Mouse (Mus musculus): ENCODE data around the gene Pth1r. TPM values are rescaled to one million over a fixed set of nuclear protein-coding genes. Genes with fewer than 3 reads are reported as not detected.

The Pth1r gene
- polyA plus RNA-seq, 1 experiment: 11.0 TPM

GRCm38 (mm10) chr9:110722060-110722459 is 24.9 kb downstream of the Pth1r start:
- Histone ChIP-seq H3K4me1 (ENCODE audit: control insufficient read depth, insufficient read depth, insufficient read length) (peaks cover 4% of the 10 kb centered on the region), H3K36me3 (ENCODE audit: control insufficient read depth, insufficient read depth, low read length) (no peaks in the 10 kb centered on the region), H3K4me3 (ENCODE audit: extremely low read depth, insufficient read depth, insufficient read length) (no peak overlapping the region), H3K27ac (ENCODE audit: insufficient read depth, low read length) (no peak overlapping the region), H3K27me3 (ENCODE audit: control insufficient read depth, insufficient read depth, low read length) (no peaks in the 10 kb centered on the region; the same call in 1 of the 2 replicates)
- WGBS: 86% methylated on average over 10 of the region's 10 CpGs
- no peak for DNase-seq (ENCODE audit: low read depth in 1 of 2, low spot score in 2 of 2)
- TF ChIP-seq POLR2A (IDR thresholded peaks at IDR 0.05; ENCODE audit: low read depth, low read length) (no peak), CTCF (IDR thresholded peaks at IDR 0.05; ENCODE audit: extremely low read depth, insufficient read depth, insufficient read length, insufficient replicate concordance) (no peak)

GRCm38 (mm10) chr9:110719977-110720376 is 27.0 kb downstream of the Pth1r start:
- no peaks in the 10 kb centered on the region for H3K4me1 ChIP-seq (ENCODE audit: control insufficient read depth, insufficient read depth, insufficient read length)
- H3K27me3 ChIP-seq (ENCODE audit: control insufficient read depth, insufficient read depth, low read length): no peaks in the 10 kb centered on the region
- H3K4me3 ChIP-seq (ENCODE audit: extremely low read depth, insufficient read depth, insufficient read length): no peak overlapping the region
- no peak overlapping the region for H3K27ac ChIP-seq (ENCODE audit: insufficient read depth, low read length)
- peaks cover 2% of the 10 kb centered on the region; the same call in 1 of the 2 replicates for H3K36me3 ChIP-seq (ENCODE audit: control insufficient read depth, insufficient read depth, low read length)
- 83% methylated on average over 5 of the region's 5 CpGs for WGBS
- no peak for DNase-seq (ENCODE audit: low read depth in 1 of 2, low spot score in 2 of 2)
- TF ChIP-seq POLR2A (IDR thresholded peaks at IDR 0.05; ENCODE audit: low read depth, low read length): no peak
- no peak for TF ChIP-seq CTCF (IDR thresholded peaks at IDR 0.05; ENCODE audit: extremely low read depth, insufficient read depth, insufficient read length, insufficient replicate concordance)

GRCm38 (mm10) chr9:110718810-110719209 is 28.1 kb downstream of the Pth1r start:
- TF ChIP-seq POLR2A (IDR thresholded peaks at IDR 0.05; ENCODE audit: low read depth, low read length) (no peak), CTCF (IDR thresholded peaks at IDR 0.05; ENCODE audit: extremely low read depth, insufficient read depth, insufficient read length, insufficient replicate concordance) (no peak)
- Histone ChIP-seq H3K4me1 (ENCODE audit: control insufficient read depth, insufficient read depth, insufficient read length) (no peaks in the 10 kb centered on the region), H3K4me3 (ENCODE audit: extremely low read depth, insufficient read depth, insufficient read length) (no peak overlapping the region), H3K27ac (ENCODE audit: insufficient read depth, low read length) (no peak overlapping the region), H3K36me3 (ENCODE audit: control insufficient read depth, insufficient read depth, low read length) (peaks cover 2% of the 10 kb centered on the region; the same call in 1 of the 2 replicates), H3K27me3 (ENCODE audit: control insufficient read depth, insufficient read depth, low read length) (no peaks in the 10 kb centered on the region)
- DNase-seq (ENCODE audit: low read depth in 1 of 2, low spot score in 2 of 2): no peak
- 90% methylated on average over 3 of the region's 3 CpGs for WGBS

GRCm38 (mm10) chr9:110718071-110718470 is 28.9 kb downstream of the Pth1r start:
- WGBS: 87% methylated on average over 6 of the region's 6 CpGs
- peaks cover 2% of the 10 kb centered on the region; the same call in 1 of the 2 replicates for H3K36me3 ChIP-seq (ENCODE audit: control insufficient read depth, insufficient read depth, low read length)

GRCm38 (mm10) chr9:110716775-110717174 is 30.2 kb downstream of the Pth1r start:
- peak in 1 of 2 experiments; percentile 38 for DNase-seq (ENCODE audit: low read depth in 1 of 2, low spot score in 2 of 2)
- 31% methylated on average over 4 of the region's 4 CpGs for WGBS
- TF ChIP-seq POLR2A (IDR thresholded peaks at IDR 0.05; ENCODE audit: low read depth, low read length) (no peak), CTCF (IDR thresholded peaks at IDR 0.05; ENCODE audit: extremely low read depth, insufficient read depth, insufficient read length, insufficient replicate concordance) (peak; percentile 55; the same call in 1 of the 2 replicates)
- H3K36me3 ChIP-seq (ENCODE audit: control insufficient read depth, insufficient read depth, low read length): peaks cover 5% of the 10 kb centered on the region
- H3K27ac ChIP-seq (ENCODE audit: insufficient read depth, low read length): no peak overlapping the region
- no peak overlapping the region for H3K4me3 ChIP-seq (ENCODE audit: extremely low read depth, insufficient read depth, insufficient read length)
- H3K27me3 ChIP-seq (ENCODE audit: control insufficient read depth, insufficient read depth, low read length): no peaks in the 10 kb centered on the region
- no peaks in the 10 kb centered on the region for H3K4me1 ChIP-seq (ENCODE audit: control insufficient read depth, insufficient read depth, insufficient read length)

More at GRCm38 (mm10) chr9:110718071-110718470, 28.9 kb downstream of the Pth1r start:
- Histone ChIP-seq H3K27ac (ENCODE audit: insufficient read depth, low read length) (no peak overlapping the region), H3K4me3 (ENCODE audit: extremely low read depth, insufficient read depth, insufficient read length) (no peak overlapping the region), H3K4me1 (ENCODE audit: control insufficient read depth, insufficient read depth, insufficient read length) (no peaks in the 10 kb centered on the region), H3K27me3 (ENCODE audit: control insufficient read depth, insufficient read depth, low read length) (no peaks in the 10 kb centered on the region)
- DNase-seq (ENCODE audit: low read depth in 1 of 2, low spot score in 2 of 2): no peak
- no peak for TF ChIP-seq CTCF (IDR thresholded peaks at IDR 0.05; ENCODE audit: extremely low read depth, insufficient read depth, insufficient read length, insufficient replicate concordance)
- TF ChIP-seq POLR2A (IDR thresholded peaks at IDR 0.05; ENCODE audit: low read depth, low read length): no peak

- no peak overlapping the region for H3K27ac ChIP-seq (ENCODE audit: insufficient read depth, low read length)
- DNase-seq (ENCODE audit: low read depth in 1 of 2, low spot score in 2 of 2): no peak
- no peak overlapping the region for H3K4me3 ChIP-seq (ENCODE audit: extremely low read depth, insufficient read depth, insufficient read length)
- H3K4me1 ChIP-seq (ENCODE audit: control insufficient read depth, insufficient read depth, insufficient read length): peaks cover 4% of the 10 kb centered on the region; the same call in 1 of the 2 replicates
- peaks cover 11% of the 10 kb centered on the region for H3K36me3 ChIP-seq (ENCODE audit: control insufficient read depth, insufficient read depth, low read length)
- H3K27me3 ChIP-seq (ENCODE audit: control insufficient read depth, insufficient read depth, low read length): no peaks in the 10 kb centered on the region
- TF ChIP-seq CTCF (IDR thresholded peaks at IDR 0.05; ENCODE audit: extremely low read depth, insufficient read depth, insufficient read length, insufficient replicate concordance): no peak
- TF ChIP-seq POLR2A (IDR thresholded peaks at IDR 0.05; ENCODE audit: low read depth, low read length): no peak
- 68% methylated on average over 1 of the region's 1 CpGs for WGBS
These were observed 31.5 kb downstream of the Pth1r start for GRCm38 (mm10) chr9:110715426-110715825.

GRCm38 (mm10) chr9:110713389-110713788 is 33.6 kb downstream of the Pth1r start:
- no peak overlapping the region for H3K4me3 ChIP-seq (ENCODE audit: extremely low read depth, insufficient read depth, insufficient read length)
- DNase-seq (ENCODE audit: low read depth in 1 of 2, low spot score in 2 of 2): no peak
- peaks cover 13% of the 10 kb centered on the region for H3K36me3 ChIP-seq (ENCODE audit: control insufficient read depth, insufficient read depth, low read length)
- 86% methylated on average over 1 of the region's 1 CpGs for WGBS
- no peaks in the 10 kb centered on the region for H3K27me3 ChIP-seq (ENCODE audit: control insufficient read depth, insufficient read depth, low read length)
- H3K4me1 ChIP-seq (ENCODE audit: control insufficient read depth, insufficient read depth, insufficient read length): peaks cover 10% of the 10 kb centered on the region; the same call in 1 of the 2 replicates
- no peak overlapping the region for H3K27ac ChIP-seq (ENCODE audit: insufficient read depth, low read length)
- TF ChIP-seq POLR2A (IDR thresholded peaks at IDR 0.05; ENCODE audit: low read depth, low read length) (no peak), CTCF (IDR thresholded peaks at IDR 0.05; ENCODE audit: extremely low read depth, insufficient read depth, insufficient read length, insufficient replicate concordance) (no peak)

All from spleen, adult 2 months (tissue).